Mouse (Mus musculus): ENCODE measurements at regions not wholly inside any gene's neighbourhood (a gene's known extent, or its start where the extent isn't known, plus 50 kb on each side); places are given as distances from the start of the nearest gene placed in this dataset.

DNA sequence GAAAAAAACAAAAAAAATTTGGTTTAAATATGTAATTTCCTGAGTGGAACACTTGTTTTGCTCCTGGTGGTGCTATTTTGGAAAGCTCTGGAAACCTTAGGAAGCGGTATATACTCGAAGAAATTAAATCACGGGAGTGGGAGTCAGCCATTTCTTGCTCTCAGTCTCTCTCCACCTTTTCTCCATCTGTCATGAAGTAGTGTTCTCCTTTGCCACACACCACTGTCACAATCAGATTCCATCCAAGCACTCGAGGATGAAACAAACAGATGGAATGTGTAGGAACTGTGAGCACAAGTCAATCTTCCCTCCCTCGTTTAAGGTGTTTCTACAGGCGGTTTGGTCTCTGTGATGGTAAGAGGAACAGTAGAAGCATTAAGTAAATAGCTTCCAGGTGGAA, 112.7 kb upstream of the Lyplal1 start:
- no peak for TF ChIP-seq CTCF (IDR thresholded peaks at IDR 0.05; ENCODE audit: insufficient read depth, low read length)
- TF ChIP-seq POLR2A (IDR thresholded peaks at IDR 0.05; ENCODE audit: borderline replicate concordance, extremely low read depth, low read depth, low read length): no peak

All from lung, adult 2 months (tissue).